Mouse (Mus musculus): ENCODE measurements around the gene Cfap69.

DNA sequence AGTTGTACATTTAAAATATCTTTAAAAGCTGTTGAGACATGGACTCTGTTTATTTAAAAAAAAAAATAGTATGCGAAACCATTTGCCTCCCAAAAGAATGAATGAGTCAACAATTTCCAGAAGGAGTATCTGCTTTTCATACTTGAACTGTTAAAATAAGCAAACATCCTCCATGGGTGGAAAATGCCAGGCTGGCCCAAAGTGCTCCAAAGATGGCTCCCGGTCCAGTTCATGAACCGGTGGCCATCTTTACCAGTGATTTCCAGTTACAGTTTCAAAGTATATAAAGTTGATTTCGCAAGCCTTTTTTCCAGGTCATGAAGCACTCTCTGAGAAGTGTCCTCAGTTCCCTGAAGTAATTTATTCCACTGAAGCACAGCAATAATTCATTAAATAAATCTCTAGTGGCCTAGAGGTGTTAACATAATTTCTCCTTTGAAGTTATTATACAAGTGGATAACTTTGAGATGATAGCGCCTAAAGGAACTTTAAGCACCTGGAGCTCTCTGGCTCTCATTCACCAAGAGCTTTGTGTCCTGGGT is 31.4 kb upstream of the Cfap69 start:
- TF ChIP-seq CTCF (IDR thresholded peaks at IDR 0.05; ENCODE audit: low read depth) (no peak), EP300 (IDR thresholded peaks at IDR 0.05; ENCODE audit: low read depth) (no peak)
